Mouse (Mus musculus) spleen, postnatal 14 days (tissue): ENCODE measurements around the gene Mrpl33.
A peak's percentile ranks its signal among the peaks of the same experiment; 100 is the strongest.
"Not testable (repeated sequence)": the region's sequence is repeated elsewhere in the genome, so short reads cannot be mapped to it uniquely, and the experiment has no call there.

ENCODE experiments used
- DNase-seq, 2 experiments: peaks; one replicate each; pipeline ENCODE4 v3.0.0; 2021 to 2022; ENCODE audit warnings: low spot score in 2 of 2

Gene Mrpl33

DNA sequence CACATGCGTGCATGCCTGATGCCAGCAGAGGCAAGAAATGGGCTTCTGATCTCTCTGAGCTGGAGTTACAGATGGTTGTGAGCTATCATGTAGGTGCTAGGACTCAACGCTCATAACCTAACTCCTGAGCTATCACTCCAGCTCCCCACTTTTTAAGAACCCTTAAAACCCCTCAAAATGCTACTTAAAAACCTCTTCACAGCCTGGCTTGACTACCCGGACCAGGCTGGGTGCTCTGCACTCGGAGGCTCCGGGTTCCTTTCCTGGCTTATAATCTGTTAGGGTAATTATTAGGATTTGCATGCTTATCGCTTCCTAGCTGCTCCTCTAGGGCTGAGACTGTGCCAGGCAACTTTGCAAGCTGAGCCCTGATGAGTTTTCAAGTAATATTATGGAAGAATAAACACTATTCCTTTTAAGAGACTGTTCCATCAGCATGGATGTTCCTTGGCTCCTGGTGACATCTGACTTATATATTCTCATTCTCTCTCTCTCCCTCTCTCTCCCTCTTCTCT is 752 bp downstream of the Mrpl33 start:
- DNase-seq = no peak

DNA sequence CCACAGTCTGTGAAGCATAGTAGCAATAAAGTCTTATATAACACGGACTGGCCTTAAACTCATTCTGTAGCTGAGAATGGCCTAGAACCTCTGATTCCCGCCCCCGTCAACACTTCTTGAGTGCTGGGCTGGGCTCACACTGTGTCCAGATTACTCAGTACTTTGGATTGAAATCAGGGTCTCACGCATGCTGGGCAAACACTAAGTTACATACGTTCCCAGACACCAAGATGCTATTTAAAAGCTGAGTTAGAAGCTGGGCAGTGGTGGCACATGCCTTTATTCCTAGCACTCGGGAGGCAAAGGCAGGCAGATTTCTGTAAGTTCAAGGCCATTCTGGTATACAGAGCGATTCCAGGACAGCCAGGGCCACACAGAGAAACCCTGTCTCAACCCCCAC is 1.4 kb downstream of the Mrpl33 start:
- DNase-seq = no peak

DNA sequence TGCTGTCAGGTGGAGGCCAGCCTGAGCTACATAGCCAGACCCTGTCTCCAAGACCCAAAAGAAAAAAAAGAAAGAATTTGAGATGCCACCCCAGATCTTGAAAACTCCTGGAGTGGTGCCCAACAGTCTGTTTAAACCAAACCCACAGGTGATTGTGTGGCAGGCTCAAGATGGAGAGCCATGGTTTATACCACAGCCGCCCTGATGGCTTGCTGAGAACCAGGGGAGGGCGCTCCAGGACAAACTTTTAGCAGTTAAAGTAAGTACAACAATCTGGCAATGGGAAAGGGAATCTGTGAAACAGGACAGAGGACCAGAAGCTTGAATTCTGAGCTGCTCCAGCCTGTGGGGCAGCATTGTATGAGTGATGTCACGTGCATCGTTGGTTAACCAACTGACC is 1.8 kb downstream of the Mrpl33 start:
- peak in 1 of 2 experiments; percentile 7 for DNase-seq

DNA sequence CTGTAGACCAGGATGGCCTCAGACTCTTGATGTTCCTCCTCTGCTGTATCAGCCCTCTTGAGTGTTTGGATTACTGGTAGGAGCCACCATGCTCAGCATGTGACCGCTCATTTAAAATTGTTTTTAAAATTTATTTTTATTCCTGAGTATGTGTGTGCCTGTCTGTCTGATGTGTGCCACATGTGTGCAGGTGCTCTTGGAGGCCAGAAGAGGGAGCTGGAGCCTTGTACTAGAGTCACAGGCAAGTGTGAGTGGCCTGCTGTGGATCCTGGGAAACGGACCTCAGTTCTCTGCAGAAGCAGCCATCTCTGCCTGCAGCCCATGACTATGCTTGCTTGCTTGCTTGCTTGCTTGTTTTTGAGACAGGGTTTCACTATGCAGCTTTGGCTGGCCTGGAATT is 2.4 kb downstream of the Mrpl33 start:
- DNase-seq = no peak

DNA sequence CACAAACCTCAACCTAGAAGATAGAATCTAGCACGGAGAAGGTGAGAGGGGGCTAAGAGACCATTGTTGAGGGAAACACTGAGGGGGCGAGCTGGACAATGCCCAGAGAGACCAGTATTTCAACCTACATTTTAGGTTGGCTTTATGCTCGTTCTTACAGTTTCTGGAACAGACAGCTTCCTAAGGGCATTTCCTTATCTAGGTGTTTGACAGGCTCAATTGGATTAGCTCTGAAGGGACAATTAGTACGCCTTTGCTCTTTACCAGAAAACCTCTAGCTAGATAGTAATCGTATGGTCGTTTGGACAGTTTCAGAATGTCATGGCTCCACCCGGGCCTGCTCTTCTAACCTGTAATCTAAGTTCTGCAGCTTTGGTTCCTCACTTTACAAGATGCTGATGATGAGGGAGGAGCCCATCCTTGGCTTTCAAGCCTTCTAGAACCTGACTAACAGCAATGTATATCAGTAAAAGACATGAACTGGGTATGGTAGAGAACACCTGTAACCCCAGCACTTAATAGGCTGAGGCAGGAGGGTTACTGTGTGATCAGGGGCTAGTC is 4.5 kb downstream of the Mrpl33 start:
- no peak for DNase-seq

DNA sequence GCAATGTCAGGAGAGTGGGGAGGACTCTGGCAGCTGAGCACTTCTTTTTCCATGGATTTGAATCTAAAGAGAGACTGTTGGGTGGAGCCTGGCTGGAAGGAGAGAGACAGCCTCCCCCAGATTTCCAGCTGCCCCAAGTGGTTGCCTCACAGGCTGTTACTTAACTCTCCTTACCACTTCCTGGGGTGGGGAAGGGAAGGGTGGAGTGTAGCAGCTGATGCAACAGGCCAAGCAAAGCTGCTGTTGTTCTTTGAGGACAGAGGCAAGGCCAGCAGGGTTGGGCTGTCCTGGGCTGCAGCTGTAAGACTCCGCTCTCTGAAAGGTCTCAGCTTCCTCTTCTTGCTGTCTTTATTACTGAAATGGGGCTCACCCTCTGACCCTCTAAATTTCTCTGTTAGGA is 5.6 kb downstream of the Mrpl33 start:
- peak; percentile 19 to 22 for DNase-seq

DNA sequence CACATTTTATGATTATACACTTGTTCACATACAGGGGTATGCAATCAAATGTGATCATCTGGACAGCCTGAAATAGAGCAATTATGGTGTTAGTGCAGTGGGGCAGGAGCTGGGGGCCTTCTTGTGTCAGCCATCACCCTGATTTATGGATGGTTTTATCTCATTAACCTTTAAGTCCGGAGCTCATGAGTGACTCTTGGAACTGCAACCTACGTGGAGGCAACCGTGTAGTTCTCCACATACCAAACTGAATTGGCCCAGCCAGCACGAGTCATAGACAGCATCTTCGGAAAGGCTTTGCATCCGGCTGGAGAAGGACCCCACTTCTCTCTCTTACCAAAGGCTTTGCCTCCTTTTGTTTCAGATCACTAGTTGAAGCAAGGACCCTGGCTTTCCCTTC is 7.0 kb downstream of the Mrpl33 start:
- DNase-seq = no peak

DNA sequence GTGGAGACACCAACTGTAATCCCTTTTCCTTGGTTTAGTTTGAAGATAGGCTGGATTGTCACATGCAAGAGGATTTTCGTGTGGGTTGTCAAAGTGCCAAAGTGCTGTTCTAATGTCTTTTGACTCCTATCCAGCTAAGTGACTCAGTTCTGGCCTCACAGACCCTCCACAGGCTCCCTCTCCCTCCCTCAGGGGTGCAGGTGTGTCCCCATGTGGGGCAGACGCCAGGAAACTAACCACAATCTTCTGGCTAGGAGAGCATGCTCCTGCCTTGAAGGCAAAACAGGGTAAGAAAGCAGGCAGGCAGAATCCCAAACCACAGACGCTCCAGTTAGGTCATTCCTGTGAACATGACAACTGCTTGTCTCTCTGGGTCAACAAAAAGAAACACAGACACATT is 9.4 kb downstream of the Mrpl33 start:
- DNase-seq = no peak

DNA sequence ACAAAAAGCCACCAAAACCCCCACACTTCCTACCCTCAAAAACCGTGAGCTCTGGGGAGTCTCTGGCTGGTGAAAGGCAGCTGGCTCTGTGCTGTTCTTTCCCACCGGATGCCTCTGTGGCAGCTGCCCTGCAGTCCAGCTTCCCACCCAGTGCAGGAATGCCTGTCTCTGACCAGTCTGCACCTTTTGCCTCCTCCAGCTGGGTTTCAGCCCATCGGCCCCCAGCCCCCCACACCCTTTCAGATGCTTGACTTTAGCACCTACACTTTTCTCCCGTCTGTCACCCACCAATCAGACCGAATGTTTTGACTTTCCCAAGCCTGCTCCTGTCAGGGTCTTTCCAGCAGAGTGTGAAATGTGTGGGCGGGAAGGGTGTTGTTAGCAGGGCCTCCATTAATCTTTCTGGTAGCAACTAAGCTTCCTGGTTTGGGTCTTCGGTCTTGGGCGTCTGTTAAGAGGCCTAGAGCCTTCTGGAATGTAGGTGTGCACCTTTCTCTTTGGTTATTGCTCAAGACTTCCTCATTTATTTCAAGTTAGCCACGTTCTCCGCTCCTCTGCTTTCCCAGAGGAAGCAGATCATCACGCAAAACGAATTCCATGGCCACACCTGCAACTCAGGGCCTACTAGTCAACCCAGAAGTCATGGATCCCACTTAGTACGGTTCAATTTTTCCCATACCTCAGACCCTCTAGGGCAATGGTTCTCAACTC is 13.8 kb downstream of the Mrpl33 start:
- no peak for DNase-seq

DNA sequence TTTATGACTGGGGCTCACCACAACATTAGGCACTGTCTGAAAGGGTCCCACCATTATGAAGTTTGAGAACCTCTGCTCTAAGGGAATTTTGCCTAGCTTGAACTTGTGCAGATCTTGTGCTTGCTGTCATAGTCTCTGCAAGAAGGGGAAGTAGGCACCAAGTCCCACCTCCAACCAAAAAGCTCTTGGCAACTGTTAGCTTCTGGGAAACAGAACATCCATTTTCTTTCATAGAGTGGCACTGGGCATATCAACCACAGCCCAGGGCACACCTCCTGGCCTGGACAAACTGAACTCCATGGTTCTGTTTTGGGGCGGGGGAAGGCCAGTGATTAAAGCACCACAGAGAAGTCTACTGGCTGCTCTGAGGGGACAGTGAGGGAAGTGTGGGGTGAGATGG is 14.5 kb downstream of the Mrpl33 start:
- DNase-seq = no peak

DNA sequence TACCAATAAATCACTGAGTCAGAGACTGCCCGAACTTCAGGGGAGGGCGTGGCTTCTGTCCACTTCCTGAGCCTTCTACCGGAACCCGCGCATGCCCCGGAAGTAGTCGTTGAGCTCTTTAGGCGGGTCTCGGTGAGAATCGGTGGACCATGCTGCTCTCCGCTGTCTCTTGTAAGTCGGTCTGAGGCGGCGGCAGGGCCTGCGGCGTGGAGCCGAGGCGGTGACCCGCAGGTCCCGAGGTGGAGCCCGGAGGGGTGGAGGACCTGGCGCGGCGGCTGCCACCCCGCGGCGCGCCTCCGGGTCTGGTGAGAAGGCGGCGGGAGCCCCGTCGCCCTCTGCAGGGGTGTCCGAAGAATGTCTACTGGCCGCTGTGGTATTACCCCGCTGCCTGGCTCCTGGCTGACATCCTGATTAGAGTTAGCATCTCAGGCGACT is 17.1 kb downstream of the Mrpl33 start:
- peak; percentile 60 to 70 for DNase-seq

DNA sequence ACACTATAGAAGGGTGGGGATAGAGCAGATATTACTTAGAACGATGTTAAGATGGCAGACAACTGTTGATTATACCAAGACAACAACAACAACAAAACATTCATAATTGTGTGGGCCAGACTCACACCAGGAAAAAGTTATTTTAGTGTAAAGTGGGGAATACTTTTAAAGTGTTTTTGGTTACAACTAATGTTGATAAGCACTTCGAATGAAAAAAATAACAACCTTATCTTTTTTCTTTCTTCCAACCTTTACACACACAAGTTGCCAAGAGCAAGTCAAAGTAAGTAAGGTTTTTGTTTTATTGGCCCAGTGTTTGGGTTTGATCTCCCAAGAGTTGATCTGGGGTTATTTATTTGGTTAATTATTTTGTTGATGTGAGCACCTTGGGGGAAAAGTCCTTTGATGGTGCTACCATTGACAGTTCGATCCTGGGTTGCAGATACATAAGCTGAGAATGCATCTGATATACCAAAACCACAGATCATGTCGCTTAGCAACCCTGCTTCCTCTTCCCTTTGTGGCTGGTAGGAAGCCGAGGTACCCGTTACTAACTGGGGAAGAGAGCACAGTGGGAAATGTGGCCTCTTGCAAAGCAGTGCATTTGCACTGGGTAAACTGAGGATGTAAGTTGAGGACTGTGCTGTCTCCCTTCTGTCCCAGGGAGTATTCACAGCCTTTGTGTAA is 17.7 kb downstream of the Mrpl33 start:
- no peak for DNase-seq

DNA sequence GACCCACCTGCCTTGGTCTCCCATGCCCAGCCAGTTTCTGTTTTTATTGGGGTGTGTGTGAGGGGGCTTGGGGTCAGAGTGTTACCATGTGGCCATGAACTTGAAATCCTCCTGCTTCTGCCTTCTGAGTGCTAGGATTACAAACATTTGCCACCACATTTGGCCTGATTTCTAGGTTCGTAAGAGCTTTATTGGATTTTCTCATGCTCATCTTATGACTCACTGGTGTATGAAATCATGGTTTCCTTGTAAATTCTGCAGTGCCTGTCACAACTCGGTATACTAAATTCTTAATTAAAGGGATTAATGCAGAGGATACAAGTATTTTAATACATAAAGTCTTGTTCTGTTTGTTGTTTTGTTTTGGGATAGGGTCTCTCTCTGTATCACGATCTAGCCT is 23.6 kb downstream of the Mrpl33 start:
- DNase-seq = no peak

DNA sequence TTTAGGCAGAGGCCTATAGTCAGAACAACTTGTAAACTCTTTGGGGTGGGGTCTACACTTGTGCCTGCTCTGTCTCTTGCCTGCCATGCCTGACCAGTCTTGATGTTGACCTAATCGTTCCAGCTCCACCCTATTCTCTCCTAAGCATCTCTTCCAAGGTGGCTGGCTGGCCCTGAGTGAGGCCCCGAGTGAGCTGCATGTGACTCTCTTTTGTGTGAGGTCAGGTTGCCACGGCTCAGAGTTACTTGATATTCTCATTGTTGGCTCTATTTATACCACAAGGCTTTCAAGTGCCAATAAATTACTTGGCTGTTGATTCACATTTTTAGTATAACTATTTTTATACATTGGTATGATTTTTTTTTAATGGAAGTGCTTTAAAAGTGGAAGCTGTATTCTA is 30.4 kb downstream of the Mrpl33 start:
- DNase-seq = no peak

DNA sequence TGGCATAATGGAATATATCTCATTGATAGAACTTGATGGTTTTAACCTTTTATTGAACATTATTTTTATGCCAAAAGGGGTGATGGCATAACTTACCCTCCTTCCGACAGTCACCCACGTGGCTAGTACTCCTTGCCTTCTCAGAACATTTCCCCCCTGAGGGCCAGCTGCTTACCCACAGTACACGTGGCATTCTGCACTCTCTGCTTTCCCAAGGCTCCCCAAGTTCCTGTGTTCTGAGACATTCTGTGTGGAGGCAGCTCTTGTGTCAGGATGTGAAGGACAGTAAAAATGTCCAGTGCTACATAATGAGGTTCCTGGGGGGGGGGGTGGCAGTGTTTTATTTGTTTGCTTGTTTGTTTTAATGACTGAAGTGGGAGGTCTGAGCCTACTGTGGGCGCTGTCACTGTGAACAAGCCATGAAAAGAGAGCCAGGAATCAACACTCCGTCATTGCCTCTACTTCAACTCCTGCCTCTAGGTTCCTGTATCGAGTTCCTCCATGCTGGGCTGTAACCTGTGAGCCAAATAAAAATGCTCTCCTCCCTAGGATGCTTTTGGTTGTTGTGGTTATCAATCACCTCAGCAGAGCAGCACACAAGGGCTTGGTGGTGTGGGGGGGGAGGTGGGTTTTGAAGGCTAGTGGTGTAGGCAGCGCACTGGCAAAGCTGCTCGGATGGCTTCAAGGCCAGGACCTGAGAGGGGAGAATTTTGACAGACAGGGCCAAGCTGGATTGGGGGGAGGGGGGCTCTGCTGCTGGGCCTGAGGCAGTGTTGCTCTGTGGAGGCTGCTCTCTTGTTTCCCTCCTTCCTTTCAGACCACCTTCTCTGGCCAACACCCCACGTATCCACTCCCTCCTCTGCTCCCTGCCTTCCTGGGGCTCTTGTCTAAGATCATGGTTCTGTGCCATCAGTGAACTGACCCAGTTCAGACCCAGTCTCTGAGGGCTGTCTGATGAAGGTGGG is 31.1 kb downstream of the Mrpl33 start:
- no peak for DNase-seq

DNA sequence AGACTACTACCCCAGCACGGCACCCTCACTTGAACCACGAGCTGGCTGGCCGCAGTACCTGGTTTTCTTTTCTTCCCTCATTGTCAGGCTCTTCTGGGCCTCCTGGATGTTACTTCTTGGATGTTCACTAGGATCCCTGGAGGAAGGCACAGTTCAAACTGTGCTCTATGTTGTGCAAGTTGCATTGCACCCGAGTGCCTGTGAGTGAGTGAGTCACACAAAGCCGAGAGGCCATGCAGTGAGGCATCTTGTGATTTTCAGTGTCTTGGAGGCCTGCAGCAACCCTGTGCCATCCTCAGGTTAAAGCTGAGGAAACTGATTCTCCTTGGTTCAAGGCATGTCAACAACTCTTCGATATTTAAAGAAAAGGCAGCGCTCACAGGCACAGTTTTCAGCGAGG is 31.8 kb downstream of the Mrpl33 start:
- DNase-seq = no peak

DNA sequence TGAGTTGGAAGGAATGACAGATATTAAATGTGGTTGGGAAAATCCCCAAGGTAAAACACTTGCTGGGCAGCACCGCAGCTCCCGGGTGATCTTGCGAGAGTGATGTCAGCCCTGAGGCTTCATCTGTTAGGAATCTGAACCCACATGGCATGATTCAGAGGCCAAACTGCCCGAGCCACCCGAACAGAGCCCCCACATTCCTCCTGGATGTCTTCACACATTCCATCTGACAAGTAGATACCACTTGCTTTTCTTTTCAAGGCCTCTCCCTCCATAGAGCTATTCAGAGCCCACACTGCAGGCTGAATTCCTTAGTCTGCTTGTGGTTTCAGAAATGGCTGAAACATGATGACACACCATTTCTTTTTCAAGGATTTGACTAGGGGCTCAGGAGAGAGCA is 33.3 kb downstream of the Mrpl33 start:
- DNase-seq = no peak

DNA sequence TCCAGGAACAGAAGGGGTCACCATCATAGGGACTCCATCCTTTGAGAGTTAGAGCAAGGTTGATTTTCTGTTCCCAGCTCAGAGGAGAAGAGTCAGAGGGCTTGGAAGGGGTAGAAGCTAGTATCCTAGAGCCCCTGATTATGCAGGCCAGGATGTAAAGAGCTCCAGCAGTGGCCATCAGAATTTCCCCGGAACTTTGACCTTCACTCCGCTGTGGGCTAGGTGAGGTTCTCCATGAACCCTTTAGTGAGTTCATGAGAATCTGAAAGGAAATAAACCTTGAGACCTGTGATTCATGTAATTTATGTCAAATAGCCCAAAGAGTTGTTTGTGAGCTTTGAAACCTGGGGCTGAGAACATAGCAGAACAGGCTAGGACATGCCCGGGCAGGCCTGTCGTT is 34.4 kb downstream of the Mrpl33 start:
- not testable (repeated sequence) for DNase-seq

DNA sequence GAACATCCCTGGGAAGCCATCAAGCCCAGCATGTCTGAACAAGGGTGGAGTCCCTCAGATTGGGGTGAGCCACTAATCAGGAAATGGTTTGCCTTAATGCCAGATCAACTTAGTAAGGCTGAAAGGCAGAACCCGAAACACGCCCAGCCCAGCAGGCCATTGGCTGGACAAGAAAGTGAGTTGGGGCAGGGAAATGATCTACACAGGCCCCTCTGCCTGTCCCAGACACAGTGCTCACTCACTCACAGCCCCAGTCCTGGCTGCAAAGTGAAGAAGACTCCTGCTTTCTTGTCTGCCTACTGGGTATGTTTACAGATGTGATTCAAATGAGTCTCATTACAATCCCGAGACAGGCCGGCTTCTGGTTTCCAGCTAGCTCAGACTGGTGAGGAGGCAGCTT is 37.4 kb downstream of the Mrpl33 start:
- no peak for DNase-seq

DNA sequence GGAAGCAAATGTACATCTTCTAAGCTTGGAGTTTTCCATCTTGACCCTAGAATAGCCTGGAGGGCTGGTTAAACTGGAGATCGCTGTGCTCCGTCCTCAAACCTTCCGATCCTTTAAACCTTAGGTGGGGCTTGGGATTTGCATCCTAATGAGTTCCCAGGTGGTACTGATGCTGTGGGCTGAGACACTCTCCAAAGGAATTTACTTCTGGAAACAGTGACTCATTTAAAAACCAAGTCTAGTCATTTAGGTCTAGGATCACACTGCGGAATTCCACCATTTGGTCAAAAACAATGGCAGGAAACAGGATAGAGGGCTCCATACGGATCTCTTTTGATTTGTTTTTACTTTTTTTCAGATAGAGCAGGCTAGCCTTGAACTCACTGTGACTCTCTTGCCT is 37.9 kb downstream of the Mrpl33 start:
- DNase-seq = no peak

DNA sequence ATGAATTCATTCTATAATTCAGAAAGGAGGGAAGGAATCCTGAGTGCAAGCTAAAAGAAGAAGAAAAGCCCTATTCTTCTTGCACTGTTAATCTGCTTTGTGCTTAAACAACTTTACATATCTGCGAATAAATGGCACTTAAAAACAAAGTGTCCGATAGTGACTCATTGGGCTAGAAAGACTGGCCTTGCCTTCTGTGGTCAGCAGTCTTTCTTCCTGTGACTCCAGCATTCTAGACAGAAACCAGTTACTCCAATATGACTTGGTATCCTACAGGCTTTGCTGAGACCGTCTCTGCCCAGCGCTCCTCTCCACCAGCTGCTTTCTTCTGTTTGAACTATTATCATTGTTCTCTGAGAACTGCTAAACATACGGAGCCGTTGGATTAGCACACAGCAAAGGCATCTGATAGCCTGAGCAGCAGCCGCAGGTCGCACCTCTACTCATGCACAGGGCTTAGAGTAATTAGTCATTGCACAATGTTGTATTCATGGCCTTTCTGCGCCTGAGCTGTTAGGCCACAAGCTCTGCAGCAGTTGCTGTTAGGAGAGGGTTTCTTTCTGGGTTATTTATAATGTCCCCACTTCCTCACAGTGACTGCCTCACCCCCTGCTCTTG is 40.0 kb downstream of the Mrpl33 start:
- DNase-seq = no peak
